Mouse (Mus musculus) forebrain, embryonic 10.5 days (tissue): ENCODE results near the gene Akr1c12. TPM values are rescaled to one million over a fixed set of nuclear protein-coding genes. Genes with fewer than 3 reads are reported as not detected.
"Not testable (repeated sequence)": the region's sequence is repeated elsewhere in the genome, so short reads cannot be mapped to it uniquely, and the experiment has no call there.

Source experiments
- DNase-seq: peaks from one replicate; pipeline ENCODE4 v3.0.0-alpha.2; 2017; ENCODE audit warnings: low spot score; ENCODE audit errors: extremely low spot score
- H3K27ac ChIP-seq: fragments of 300-500 bp; sonication (generic); 2 replicates; pipeline ENCODE4 v1.5.1; 2016; ENCODE audit warnings: mild to moderate bottlenecking
- H3K27me3 ChIP-seq: fragments of 300-500 bp; sonication (generic); 2 replicates; pipeline ENCODE4 v1.6.1; 2016; ENCODE audit warnings: mild to moderate bottlenecking; ENCODE audit not compliant: poor library complexity, severe bottlenecking
- H3K36me3 ChIP-seq: fragments of 300-500 bp; sonication (generic); replicated peaks from 2 replicates; pipeline ENCODE4 v1.6.1; 2016; ENCODE audit warnings: mild to moderate bottlenecking, moderate library complexity
- H3K4me1 ChIP-seq: fragments of 300-500 bp; sonication (generic); 2 replicates; pipeline ENCODE4 v1.6.1; 2016
- H3K4me3 ChIP-seq: fragments of 300-500 bp; sonication (generic); 2 replicates; pipeline ENCODE4 v1.5.1; 2016; ENCODE audit warnings: mild to moderate bottlenecking, moderate library complexity
- H3K9me3 ChIP-seq: fragments of 300-500 bp; sonication (generic); 2 replicates; pipeline ENCODE4 v1.6.1; 2016; ENCODE audit warnings: mild to moderate bottlenecking, moderate library complexity
- WGBS: fragments of 180-500 bp; shearing (Covaris S2); methylation state at CpG from one replicate; pipeline ENCODE4 v1.1.7; 2016; 5-methylcytosine and 5-hydroxymethylcytosine counted together
- polyA plus RNA-seq: library from polyadenylated mRNA; unstranded; fragments of >200 nt; fragmentation: Nextera tagmentation; extraction: Ambion mirVana; gene quantifications from 2 replicates; pipeline ENCODE4 v1.2.1, GENCODE M21; 2016

The Akr1c12 gene
- 0.15 TPM in 1 of 2 replicates, not detected in the other for polyA plus RNA-seq

GRCm38 (mm10) chr13:4279284-4279683, at the start of gene Akr1c12:
TSS of gene Akr1c12 (minus strand) at chr13:4279433.
- H3K27ac ChIP-seq: no peak within 1 kb of the TSS
- 84% methylated on average over 4 of the region's 4 CpGs for WGBS
- no peak for DNase-seq
- no peak within 1 kb of the TSS for H3K4me3 ChIP-seq
- no peaks in the 10 kb centered on the region for H3K27me3 ChIP-seq
- H3K4me1 ChIP-seq: no peaks in the 10 kb centered on the region
- no peaks in the 10 kb centered on the region for H3K36me3 ChIP-seq
- H3K9me3 ChIP-seq: no peaks in the 10 kb centered on the region

GRCm38 (mm10) chr13:4318773-4319172, 39.5 kb upstream of the Akr1c12 start:
- Histone ChIP-seq H3K4me1 (no peaks in the 10 kb centered on the region), H3K9me3 (no peaks in the 10 kb centered on the region), H3K36me3 (no peaks in the 10 kb centered on the region), H3K27ac (no peak overlapping the region), H3K27me3 (no peaks in the 10 kb centered on the region), H3K4me3 (no peak overlapping the region)
- 85% methylated on average over 2 of the region's 2 CpGs for WGBS
- no peak for DNase-seq

- no peaks in the 10 kb centered on the region for H3K27me3 ChIP-seq
- H3K4me3 ChIP-seq: no peak overlapping the region
Measured at GRCm38 (mm10) chr13:4313907-4314306, 34.7 kb upstream of the Akr1c12 start.

GRCm38 (mm10) chr13:4304861-4305565, 25.8 kb upstream of the Akr1c12 start:
- no peaks in the 10 kb centered on the region for H3K27me3 ChIP-seq
- no peak overlapping the region for H3K4me3 ChIP-seq
- DNase-seq: no peak
- 57% methylated on average over 2 of the region's 2 CpGs for WGBS
- H3K27ac ChIP-seq: no peak overlapping the region
- H3K9me3 ChIP-seq: no peaks in the 10 kb centered on the region
- no peaks in the 10 kb centered on the region for H3K36me3 ChIP-seq
- H3K4me1 ChIP-seq: no peaks in the 10 kb centered on the region

More at GRCm38 (mm10) chr13:4313907-4314306, 34.7 kb upstream of the Akr1c12 start:
- WGBS: 89% methylated on average over 2 of the region's 2 CpGs
- Histone ChIP-seq H3K36me3 (no peaks in the 10 kb centered on the region), H3K4me1 (no peaks in the 10 kb centered on the region), H3K27ac (no peak overlapping the region), H3K9me3 (no peaks in the 10 kb centered on the region)
- DNase-seq: no peak

GRCm38 (mm10) chr13:4296991-4297390, 17.8 kb upstream of the Akr1c12 start:
- DNase-seq: no peak
- Histone ChIP-seq H3K4me3 (no peak overlapping the region), H3K9me3 (no peaks in the 10 kb centered on the region), H3K4me1 (no peaks in the 10 kb centered on the region), H3K27ac (no peak overlapping the region), H3K36me3 (no peaks in the 10 kb centered on the region), H3K27me3 (no peaks in the 10 kb centered on the region)
- WGBS: 91% methylated on average over 4 of the region's 4 CpGs

GRCm38 (mm10) chr13:4281471-4282412, 2.5 kb upstream of the Akr1c12 start:
- no peak overlapping the region for H3K4me3 ChIP-seq
- no peaks in the 10 kb centered on the region for H3K9me3 ChIP-seq
- H3K27me3 ChIP-seq: no peaks in the 10 kb centered on the region
- H3K27ac ChIP-seq: no peak overlapping the region
- no peaks in the 10 kb centered on the region for H3K4me1 ChIP-seq
- no peaks in the 10 kb centered on the region for H3K36me3 ChIP-seq
- 46% methylated on average over 7 of the region's 7 CpGs for WGBS
- peak; percentile 16 for DNase-seq

- DNase-seq: no peak
- Histone ChIP-seq H3K9me3 (no peaks in the 10 kb centered on the region), H3K36me3 (no peaks in the 10 kb centered on the region), H3K4me1 (no peaks in the 10 kb centered on the region), H3K27ac (no peak overlapping the region), H3K27me3 (no peaks in the 10 kb centered on the region), H3K4me3 (no peak overlapping the region)
- 90% methylated on average over 2 of the region's 2 CpGs for WGBS
Measured at GRCm38 (mm10) chr13:4277526-4277925, 1.7 kb downstream of the Akr1c12 start.

- no peaks in the 10 kb centered on the region for H3K36me3 ChIP-seq
- H3K27me3 ChIP-seq: no peaks in the 10 kb centered on the region
- H3K27ac ChIP-seq: no peak overlapping the region
- no peak for DNase-seq
- H3K4me1 ChIP-seq: no peaks in the 10 kb centered on the region
- no peaks in the 10 kb centered on the region for H3K9me3 ChIP-seq
- no peak overlapping the region for H3K4me3 ChIP-seq
Measured at GRCm38 (mm10) chr13:4270860-4271259, 8.4 kb downstream of the Akr1c12 start.

- not testable (repeated sequence) for H3K4me1 ChIP-seq, H3K27ac ChIP-seq, DNase-seq, H3K4me3 ChIP-seq, H3K27me3 ChIP-seq, H3K36me3 ChIP-seq, H3K9me3 ChIP-seq
- 91% methylated on average over 2 of the region's 2 CpGs for WGBS
Measured at GRCm38 (mm10) chr13:4265455-4265854, 13.8 kb downstream of the Akr1c12 start.

- H3K27ac ChIP-seq: no peak overlapping the region
- H3K36me3 ChIP-seq: no peaks in the 10 kb centered on the region
- H3K4me1 ChIP-seq: no peaks in the 10 kb centered on the region
- no peak overlapping the region for H3K4me3 ChIP-seq
- no peak for DNase-seq
- no peaks in the 10 kb centered on the region for H3K27me3 ChIP-seq
- no peaks in the 10 kb centered on the region for H3K9me3 ChIP-seq
- WGBS: 94% methylated on average over 2 of the region's 2 CpGs
Measured at GRCm38 (mm10) chr13:4265047-4265446, 14.2 kb downstream of the Akr1c12 start.

- Histone ChIP-seq H3K27me3 (no peaks in the 10 kb centered on the region), H3K9me3 (no peaks in the 10 kb centered on the region), H3K4me1 (no peaks in the 10 kb centered on the region), H3K36me3 (no peaks in the 10 kb centered on the region), H3K4me3 (no peak overlapping the region), H3K27ac (no peak overlapping the region)
- WGBS: 92% methylated on average over 3 of the region's 3 CpGs
- no peak for DNase-seq
Measured at GRCm38 (mm10) chr13:4264612-4265011, 14.6 kb downstream of the Akr1c12 start.

GRCm38 (mm10) chr13:4257349-4257748, 21.9 kb downstream of the Akr1c12 start:
- no peaks in the 10 kb centered on the region for H3K9me3 ChIP-seq
- no peak overlapping the region for H3K4me3 ChIP-seq
- H3K27me3 ChIP-seq: no peaks in the 10 kb centered on the region
- 86% methylated on average over 6 of the region's 6 CpGs for WGBS
- no peak overlapping the region for H3K27ac ChIP-seq
- no peaks in the 10 kb centered on the region for H3K36me3 ChIP-seq
- no peaks in the 10 kb centered on the region for H3K4me1 ChIP-seq
- DNase-seq: no peak

- not testable (repeated sequence) for H3K36me3 ChIP-seq, DNase-seq, H3K27ac ChIP-seq, H3K27me3 ChIP-seq, H3K9me3 ChIP-seq, H3K4me1 ChIP-seq, H3K4me3 ChIP-seq
Measured at GRCm38 (mm10) chr13:4256894-4257293, 22.3 kb downstream of the Akr1c12 start.
